Mouse (Mus musculus): ENCODE data around the gene Rnf220.
"Not testable (repeated sequence)": the region's sequence is repeated elsewhere in the genome, so short reads cannot be mapped to it uniquely, and the experiment has no call there.

DNA sequence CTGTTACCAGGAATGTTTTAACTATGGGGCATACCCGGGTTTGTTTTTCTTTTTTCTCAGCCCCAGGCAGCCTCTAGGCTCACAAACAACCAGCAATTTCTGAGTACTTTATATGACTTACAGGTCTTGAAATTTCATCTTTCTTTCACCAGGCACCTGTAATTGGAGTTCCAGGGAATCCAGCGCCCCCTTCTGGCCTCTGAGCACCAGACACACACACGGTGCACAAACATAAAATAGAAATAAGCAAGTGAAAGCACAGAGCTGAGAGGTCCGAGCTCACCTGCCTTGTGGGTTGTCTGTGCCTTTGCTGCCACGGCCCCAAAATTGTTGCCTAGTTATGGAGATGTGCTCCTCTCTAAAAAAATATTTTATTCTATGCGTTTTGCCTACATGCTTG, 236.9 kb downstream of the Rnf220 start:
- TF ChIP-seq CTCF (IDR thresholded peaks at IDR 0.05; ENCODE audit: extremely low read depth, insufficient read length, insufficient replicate concordance, low read depth, low read length); POLR2A (IDR thresholded peaks at IDR 0.05; ENCODE audit: low read depth, low read length): not testable (repeated sequence)

Data from small intestine, adult 2 months (tissue).